Mouse (Mus musculus) bone marrow macrophage, adult 2 months (primary cell): ENCODE measurements around the gene Cdc45.

Source experiments
- CTCF ChIP-seq: IDR thresholded peaks from 2 replicates; pipeline ENCODE4 v1.5.1; 2012; ENCODE audit warnings: low read depth, mild to moderate bottlenecking, low read length, moderate library complexity
- POLR2A ChIP-seq: IDR thresholded peaks from 2 replicates; pipeline ENCODE4 v1.6.1; 2012; ENCODE audit warnings: mild to moderate bottlenecking, low read depth, low read length, borderline replicate concordance

DNA sequence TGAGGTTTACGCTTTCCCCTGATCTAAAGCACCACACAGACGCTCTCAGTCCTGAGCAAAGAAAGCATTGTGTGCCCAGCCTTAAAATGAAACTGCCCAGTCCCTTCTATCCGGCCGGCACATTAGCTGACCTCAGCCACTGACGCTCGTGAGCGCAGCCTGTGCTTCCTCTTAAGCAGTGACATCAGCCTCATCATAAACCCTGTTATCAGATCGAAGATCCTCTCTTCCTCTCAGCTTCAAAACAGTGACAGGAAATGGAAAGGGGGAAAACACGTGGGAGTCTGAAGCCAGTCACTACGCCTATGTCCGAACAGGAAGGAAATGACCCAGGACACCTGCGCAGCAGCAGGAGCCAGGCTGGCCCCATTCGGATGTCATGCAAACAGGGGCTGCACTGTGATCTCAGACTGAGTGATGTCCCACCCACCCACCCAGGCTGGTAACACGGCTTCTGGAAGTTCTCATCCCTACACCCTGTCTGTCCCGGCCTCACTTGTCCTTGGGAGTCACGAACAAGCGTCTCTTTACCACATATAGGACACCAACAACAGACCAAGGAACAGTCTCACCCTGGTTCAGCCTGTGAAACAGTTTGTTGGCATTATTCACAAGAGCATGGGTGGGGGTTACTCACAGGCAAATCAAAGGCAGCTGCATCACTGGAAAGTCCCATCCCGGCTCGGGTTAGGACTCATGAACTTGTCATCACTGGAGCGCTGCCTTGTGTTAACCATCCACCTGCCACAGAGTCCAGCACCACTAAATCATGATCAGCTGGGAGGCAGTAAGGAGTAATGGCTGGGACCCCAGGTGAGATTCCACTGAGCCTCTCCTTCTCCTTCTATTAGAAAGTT lies 78.5 kb downstream of the Cdc45 start:
- TF ChIP-seq CTCF (no peak), POLR2A (no peak)
